Mouse (Mus musculus): ENCODE results near the gene Fn3krp. TPM values are rescaled to one million over a fixed set of nuclear protein-coding genes. Genes with fewer than 3 reads are reported as not detected.

Fn3krp gene
- 4.6 and 5.5 TPM in 2 replicates for polyA plus RNA-seq (2015; fragmentation: Nextera tagmentation; extraction: Ambion mirVana)

DNA sequence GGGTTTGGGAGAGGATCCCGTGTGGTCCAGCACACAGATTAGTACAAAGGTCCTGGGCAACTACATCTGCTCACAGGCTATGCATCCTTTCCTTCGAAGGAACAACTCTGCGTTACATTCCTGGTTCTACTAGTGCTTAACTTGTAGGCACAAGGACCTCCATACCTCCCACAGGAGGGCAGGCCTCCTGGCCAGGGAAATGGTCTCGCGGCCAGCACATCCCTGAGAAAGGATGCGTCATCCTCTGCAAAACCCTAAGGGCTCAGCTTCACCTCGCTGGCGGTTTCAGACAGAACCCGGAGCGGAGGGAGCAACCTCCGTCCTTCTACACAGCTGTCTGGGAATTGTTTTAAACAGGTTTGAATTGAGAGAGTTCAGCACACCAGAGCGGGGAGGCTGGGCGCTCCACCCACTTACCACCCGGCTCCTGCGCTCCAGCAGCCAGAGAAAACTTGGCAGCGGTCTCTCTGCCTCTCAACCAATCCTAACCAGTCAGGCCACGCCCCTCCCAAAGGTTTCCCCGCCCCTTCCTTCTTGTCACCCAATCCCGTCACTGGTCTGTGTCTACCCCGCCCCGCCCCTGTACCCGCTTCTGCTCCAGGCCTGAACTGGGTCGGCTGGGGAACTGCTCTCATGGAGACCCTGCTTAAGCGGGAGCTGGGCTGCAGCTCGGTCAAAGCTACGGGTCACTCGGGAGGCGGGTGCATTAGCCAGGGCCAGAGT, at the start of gene Fn3krp:
TSS of gene Fn3krp (plus strand) at position 572 of the 723 bp plus-strand sequence.
- H3K4me2 ChIP-seq: peak within 1 kb of the TSS; percentile 86
- no peaks in the 10 kb centered on the region for H3K27me3 ChIP-seq (replicated peaks)
- no peaks in the 10 kb centered on the region for H3K9me3 ChIP-seq
- 1% methylated on average over 28 of the region's 28 CpGs for whole genome bisulfite sequencing
- peaks cover 11% of the 10 kb centered on the region for H3K4me1 ChIP-seq
- peak; percentile 100 for ATAC-seq (ENCODE audit: extremely low read depth, insufficient number of reproducible peaks, low FRiP score, low TSS enrichment)
- H3K27ac ChIP-seq (replicated peaks): peak within 1 kb of the TSS; percentile 66
- peak within 1 kb of the TSS; percentile 83 for H3K4me3 ChIP-seq
- H3K9ac ChIP-seq: peak within 1 kb of the TSS; percentile 89
- H3K36me3 ChIP-seq: peaks cover 3% of the 10 kb centered on the region; the same call in 1 of the 2 replicates

DNA sequence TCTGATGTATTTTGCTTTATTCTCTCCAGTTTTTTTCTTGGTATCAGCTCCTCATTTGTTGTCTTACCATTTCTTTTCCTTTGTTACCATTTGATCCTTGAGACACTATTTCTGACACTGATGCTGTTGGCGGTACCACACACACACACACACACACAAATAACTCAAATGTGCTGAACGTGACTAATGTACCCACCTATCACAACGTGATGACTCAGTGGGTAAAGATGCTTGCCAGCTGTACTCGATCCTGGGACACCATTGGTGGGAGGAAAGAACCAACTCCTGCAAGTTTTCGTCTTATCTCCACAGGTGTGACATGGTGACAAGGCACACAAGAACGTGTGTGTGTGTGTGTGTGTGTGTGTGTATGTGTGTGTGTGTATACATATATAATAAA, 47.9 kb upstream of the Fn3krp start:
- ATAC-seq (ENCODE audit: extremely low read depth, insufficient number of reproducible peaks, low FRiP score, low TSS enrichment): no peak
- Histone ChIP-seq H3K9ac (no peak overlapping the region), H3K4me1 (no peaks in the 10 kb centered on the region), H3K27me3 (replicated peaks) (no peaks in the 10 kb centered on the region), H3K36me3 (no peaks in the 10 kb centered on the region), H3K9me3 (no peaks in the 10 kb centered on the region), H3K4me2 (no peak overlapping the region), H3K4me3 (no peak overlapping the region), H3K27ac (replicated peaks) (no peak overlapping the region)
- WGBS: 51% methylated on average over 6 of the region's 6 CpGs

DNA sequence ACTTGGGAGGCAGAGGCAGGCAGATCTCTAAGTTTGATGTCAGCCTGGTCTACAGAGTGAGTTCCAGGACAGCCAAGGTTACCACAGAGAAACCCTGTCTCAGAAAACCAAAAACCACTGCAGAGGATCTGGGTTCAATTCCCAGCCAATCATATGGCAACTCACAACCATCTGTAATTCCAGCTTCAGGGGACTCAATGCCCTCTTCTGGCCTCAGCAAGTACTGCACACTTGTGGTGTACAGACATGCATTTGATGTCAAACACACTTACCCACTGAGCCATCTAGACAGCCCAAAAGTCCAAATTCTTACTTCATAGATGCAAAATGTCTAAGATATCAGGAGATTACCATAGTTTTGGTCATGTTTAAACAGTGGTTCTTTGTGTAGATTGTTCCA, 42.6 kb upstream of the Fn3krp start:
- H3K27ac ChIP-seq (replicated peaks): no peak overlapping the region

GRCm38 (mm10) chr11:121380294-121380693, 40.9 kb upstream of the Fn3krp start:
- H3K4me1 ChIP-seq: no peaks in the 10 kb centered on the region
- 54% methylated on average over 6 of the region's 6 CpGs for WGBS
- no peak overlapping the region for H3K4me3 ChIP-seq
- H3K9me3 ChIP-seq: no peaks in the 10 kb centered on the region
- ATAC-seq (ENCODE audit: extremely low read depth, insufficient number of reproducible peaks, low FRiP score, low TSS enrichment): no peak
- no peak overlapping the region for H3K9ac ChIP-seq
- H3K4me2 ChIP-seq: no peak overlapping the region
- no peaks in the 10 kb centered on the region for H3K36me3 ChIP-seq
- no peaks in the 10 kb centered on the region; the same call in 1 of the 2 replicates for H3K27me3 ChIP-seq (replicated peaks)
- no peak overlapping the region for H3K27ac ChIP-seq (replicated peaks)

More for the DNA sequence above, 42.6 kb upstream of the Fn3krp start:
- no peaks in the 10 kb centered on the region; the same call in 1 of the 2 replicates for H3K27me3 ChIP-seq (replicated peaks)
- no peaks in the 10 kb centered on the region for H3K9me3 ChIP-seq
- H3K4me1 ChIP-seq: no peaks in the 10 kb centered on the region
- H3K36me3 ChIP-seq: no peaks in the 10 kb centered on the region
- H3K4me3 ChIP-seq: no peak overlapping the region
- no peak for ATAC-seq (ENCODE audit: extremely low read depth, insufficient number of reproducible peaks, low FRiP score, low TSS enrichment)
- no peak overlapping the region for H3K9ac ChIP-seq
- H3K4me2 ChIP-seq: no peak overlapping the region

GRCm38 (mm10) chr11:121387750-121388553, 33.2 kb upstream of the Fn3krp start, which contains the start of gene Rab40b:
Gene Rab40b (minus strand): TSS chr11:121388251.
- Histone ChIP-seq H3K27me3 (replicated peaks) (peaks cover 8% of the 10 kb centered on the region), H3K4me2 (peak within 1 kb of the TSS; percentile 94), H3K4me1 (peaks cover 13% of the 10 kb centered on the region), H3K9me3 (no peaks in the 10 kb centered on the region), H3K9ac (peak within 1 kb of the TSS; percentile 85), H3K27ac (replicated peaks) (0 out of 2 replicates have a peak within 1 kb of the TSS, but pooled peaks have one; percentile 46), H3K36me3 (no peaks in the 10 kb centered on the region), H3K4me3 (peak within 1 kb of the TSS; percentile 74)
- ATAC-seq (ENCODE audit: extremely low read depth, insufficient number of reproducible peaks, low FRiP score, low TSS enrichment): peak; percentile 95
- WGBS: under 1% methylated on average over 61 of the region's 61 CpGs

DNA sequence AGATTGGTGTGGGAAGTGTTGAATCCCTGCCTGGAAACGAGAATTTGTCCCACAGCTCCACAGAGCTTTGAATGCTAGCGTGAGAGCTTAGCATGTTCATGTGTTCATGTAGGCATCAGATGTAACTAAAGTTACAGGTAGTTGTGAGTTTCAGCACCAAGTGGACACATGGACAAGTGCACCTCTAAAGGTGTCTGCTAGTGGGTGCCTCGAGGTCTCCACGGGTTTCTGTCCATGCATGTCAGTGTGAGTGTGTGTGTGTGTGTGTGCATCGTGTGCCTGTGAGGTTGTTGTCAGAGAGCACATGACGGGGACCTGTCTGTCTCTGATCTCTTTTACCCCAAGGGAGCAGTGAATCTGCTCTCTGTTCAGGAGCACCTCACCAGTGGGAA, 32.7 kb upstream of the Fn3krp start:
- Histone ChIP-seq H3K9me3 (no peaks in the 10 kb centered on the region), H3K36me3 (no peaks in the 10 kb centered on the region), H3K4me3 (peak overlapping the region; percentile 74), H3K4me1 (peaks cover 13% of the 10 kb centered on the region), H3K9ac (peak overlapping the region; percentile 19; the same call in 1 of the 2 replicates), H3K27ac (replicated peaks) (no peak overlapping the region), H3K4me2 (peak overlapping the region; percentile 94), H3K27me3 (replicated peaks) (peaks cover 11% of the 10 kb centered on the region)
- WGBS: 11% methylated on average over 6 of the region's 6 CpGs
- ATAC-seq (ENCODE audit: extremely low read depth, insufficient number of reproducible peaks, low FRiP score, low TSS enrichment): 0 out of 2 replicates have a peak, but pooled peaks have one; percentile 6

GRCm38 (mm10) chr11:121390793-121391192, 30.4 kb upstream of the Fn3krp start:
- no peaks in the 10 kb centered on the region for H3K9me3 ChIP-seq
- no peak for ATAC-seq (ENCODE audit: extremely low read depth, insufficient number of reproducible peaks, low FRiP score, low TSS enrichment)
- peaks cover 13% of the 10 kb centered on the region for H3K4me1 ChIP-seq
- H3K4me3 ChIP-seq: no peak overlapping the region
- H3K36me3 ChIP-seq: no peaks in the 10 kb centered on the region
- no peak overlapping the region for H3K9ac ChIP-seq
- 46% methylated on average over 3 of the region's 3 CpGs for WGBS
- no peak overlapping the region for H3K27ac ChIP-seq (replicated peaks)
- no peak overlapping the region for H3K4me2 ChIP-seq
- H3K27me3 ChIP-seq (replicated peaks): peaks cover 11% of the 10 kb centered on the region

DNA sequence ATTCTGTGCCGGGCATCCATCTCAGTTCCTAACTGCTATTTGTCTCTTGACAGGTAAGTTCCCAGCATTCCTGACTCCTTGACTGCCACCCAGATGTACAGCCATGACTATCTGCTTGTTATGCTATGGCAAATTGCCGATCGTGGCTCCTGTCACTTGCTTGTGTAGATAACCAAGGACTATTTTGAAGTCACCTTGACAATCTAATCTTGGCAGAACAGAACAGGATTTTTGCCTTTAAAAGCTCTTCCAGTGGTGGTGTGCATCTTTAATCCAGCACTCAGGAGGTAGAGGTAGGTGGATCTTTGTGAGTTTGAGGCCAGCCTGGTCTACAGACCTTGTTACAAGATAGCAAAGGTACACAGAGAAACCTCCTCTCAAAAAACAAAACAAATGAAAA, 28.8 kb upstream of the Fn3krp start:
- 50% methylated on average over 3 of the region's 3 CpGs for WGBS
- no peak overlapping the region for H3K27ac ChIP-seq (replicated peaks)
- no peak overlapping the region for H3K9ac ChIP-seq
- no peaks in the 10 kb centered on the region for H3K36me3 ChIP-seq
- no peak overlapping the region for H3K4me2 ChIP-seq
- H3K4me1 ChIP-seq: peaks cover 6% of the 10 kb centered on the region
- H3K9me3 ChIP-seq: no peaks in the 10 kb centered on the region
- peaks cover 6% of the 10 kb centered on the region; the same call in 1 of the 2 replicates for H3K27me3 ChIP-seq (replicated peaks)
- no peak for ATAC-seq (ENCODE audit: extremely low read depth, insufficient number of reproducible peaks, low FRiP score, low TSS enrichment)
- no peak overlapping the region for H3K4me3 ChIP-seq

DNA sequence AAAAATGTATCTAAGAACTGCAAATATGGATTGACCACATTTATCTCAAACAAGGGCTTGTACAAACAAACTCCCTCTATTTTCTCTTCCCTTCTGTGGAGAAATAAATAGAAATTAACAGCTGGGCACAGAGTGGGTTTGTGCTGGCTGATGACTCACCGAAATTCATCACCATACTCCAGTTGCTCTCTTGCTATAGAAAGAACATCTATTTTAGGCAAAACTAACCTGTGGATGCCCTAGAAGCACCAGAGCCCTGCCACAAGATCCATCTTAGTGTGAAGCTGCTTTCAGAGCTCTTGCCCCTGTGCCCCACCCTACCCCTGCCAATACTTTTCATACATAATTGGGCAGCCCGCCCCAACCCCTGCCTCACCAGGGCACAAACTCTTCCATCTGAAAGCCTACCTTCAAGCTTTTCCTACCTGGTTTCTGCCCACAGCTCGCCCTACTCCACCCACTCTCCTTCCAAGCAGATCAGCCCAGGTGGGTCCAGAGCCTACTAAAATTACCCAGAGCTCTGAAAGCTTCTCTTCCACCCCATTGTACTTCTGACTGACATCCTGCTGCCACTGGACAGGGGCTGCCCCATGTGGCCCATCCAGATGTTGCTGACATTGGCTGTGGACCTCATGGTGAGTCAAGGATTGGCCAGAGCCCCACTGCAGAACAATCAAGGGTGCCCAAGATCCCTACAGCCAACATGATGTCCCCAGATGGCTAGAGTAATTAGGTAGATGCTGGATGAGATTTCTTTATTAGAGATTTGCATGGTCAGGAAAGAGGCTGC, 13.6 kb upstream of the Fn3krp start:
- Histone ChIP-seq H3K9ac (no peak overlapping the region), H3K4me2 (no peak overlapping the region), H3K4me1 (no peaks in the 10 kb centered on the region), H3K27ac (replicated peaks) (no peak overlapping the region), H3K36me3 (no peaks in the 10 kb centered on the region), H3K27me3 (replicated peaks) (no peaks in the 10 kb centered on the region), H3K9me3 (no peaks in the 10 kb centered on the region), H3K4me3 (no peak overlapping the region)
- ATAC-seq (ENCODE audit: extremely low read depth, insufficient number of reproducible peaks, low FRiP score, low TSS enrichment): no peak
- 56% methylated on average over 3 of the region's 3 CpGs for WGBS

GRCm38 (mm10) chr11:121414762-121415161, 6.4 kb upstream of the Fn3krp start:
- no peaks in the 10 kb centered on the region for H3K36me3 ChIP-seq
- no peak for ATAC-seq (ENCODE audit: extremely low read depth, insufficient number of reproducible peaks, low FRiP score, low TSS enrichment)
- H3K27me3 ChIP-seq (replicated peaks): no peaks in the 10 kb centered on the region
- no peak overlapping the region for H3K4me3 ChIP-seq
- H3K9me3 ChIP-seq: no peaks in the 10 kb centered on the region
- WGBS: 60% methylated on average over 5 of the region's 5 CpGs
- no peak overlapping the region for H3K27ac ChIP-seq (replicated peaks)
- H3K9ac ChIP-seq: no peak overlapping the region
- H3K4me1 ChIP-seq: peaks cover 11% of the 10 kb centered on the region
- H3K4me2 ChIP-seq: no peak overlapping the region

- no peaks in the 10 kb centered on the region for H3K36me3 ChIP-seq
- H3K4me3 ChIP-seq: no peak overlapping the region
- H3K27ac ChIP-seq (replicated peaks): no peak overlapping the region
- no peak overlapping the region for H3K9ac ChIP-seq
- H3K9me3 ChIP-seq: no peaks in the 10 kb centered on the region
- no peaks in the 10 kb centered on the region for H3K27me3 ChIP-seq (replicated peaks)
- no peak for ATAC-seq (ENCODE audit: extremely low read depth, insufficient number of reproducible peaks, low FRiP score, low TSS enrichment)
- H3K4me2 ChIP-seq: no peak overlapping the region
- H3K4me1 ChIP-seq: peaks cover 12% of the 10 kb centered on the region
- 53% methylated on average over 5 of the region's 5 CpGs for WGBS
Measured at GRCm38 (mm10) chr11:121415351-121415750, 5.8 kb upstream of the Fn3krp start.

Measured in heart, embryonic 13.5 days (tissue).